Mouse (Mus musculus) erythroblast, adult 5-6 weeks (primary cell): ENCODE data around the gene Phxr2. TPM values are rescaled to one million over a fixed set of nuclear protein-coding genes. Genes with fewer than 3 reads are reported as not detected.

Source experiments
- ATAC-seq: replicated peaks from 2 replicates; pipeline ENCODE4 v1.8.0; 2016; ENCODE audit warnings: moderate number of reproducible peaks, mild to moderate bottlenecking, moderate TSS enrichment, inconsistent platforms; ENCODE audit not compliant: poor library complexity, low FRiP score, severe bottlenecking
- total RNA-seq, 2 experiments: library from RNA; stranded (forward) in 1 of 2; stranded (reverse) in 1 of 2; fragments of 150-400 nt in 1 of 2; fragments of 200-764, 138-1000 nt in 1 of 2; gene quantifications; 2 replicates each; pipeline versions ENCODE4 v1.2.3 to v1.2.4; 2015 to 2017; ENCODE audit warnings: low replicate concordance in 2 of 2

The Phxr2 gene
- total RNA-seq, 2 experiments from 2014 or later = not detected

DNA sequence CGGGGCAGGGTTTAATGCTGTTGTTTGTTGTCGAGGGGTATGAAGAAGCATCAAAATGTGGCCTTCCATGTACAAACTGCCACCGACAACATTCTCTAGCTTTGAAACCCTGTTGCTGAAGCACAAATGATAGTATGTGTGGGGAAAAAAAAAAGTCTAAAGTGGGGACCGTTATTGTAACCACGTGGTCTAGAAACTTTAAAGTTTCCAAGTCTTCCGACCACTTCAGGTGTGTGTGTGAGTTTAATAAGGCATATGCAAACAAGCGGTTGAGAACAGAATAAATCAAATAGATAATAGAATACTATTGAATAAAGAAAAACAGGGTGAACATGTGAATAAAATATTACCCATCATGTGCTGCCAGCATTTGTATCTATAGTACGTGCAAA, 19.8 kb downstream of the Phxr2 start:
- no peak for ATAC-seq

DNA sequence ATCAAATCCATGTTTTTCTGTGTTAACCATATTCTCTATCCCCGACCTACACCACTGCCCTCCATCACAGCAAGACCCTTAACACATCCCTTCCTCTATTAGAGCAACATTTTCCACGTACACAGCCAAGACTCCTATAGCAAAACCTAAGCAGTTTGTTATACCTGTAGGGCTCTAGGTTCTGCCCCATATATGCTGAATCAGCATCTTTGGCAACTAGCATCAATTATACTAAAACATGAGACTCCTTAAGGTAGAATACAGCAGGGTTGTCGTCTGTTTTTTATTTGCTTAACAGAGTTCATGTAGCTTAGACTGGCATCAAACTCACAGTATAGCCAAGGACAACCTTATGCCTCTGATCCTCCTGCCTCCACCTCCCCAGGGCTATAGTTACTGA, 20.6 kb downstream of the Phxr2 start:
- no peak for ATAC-seq

DNA sequence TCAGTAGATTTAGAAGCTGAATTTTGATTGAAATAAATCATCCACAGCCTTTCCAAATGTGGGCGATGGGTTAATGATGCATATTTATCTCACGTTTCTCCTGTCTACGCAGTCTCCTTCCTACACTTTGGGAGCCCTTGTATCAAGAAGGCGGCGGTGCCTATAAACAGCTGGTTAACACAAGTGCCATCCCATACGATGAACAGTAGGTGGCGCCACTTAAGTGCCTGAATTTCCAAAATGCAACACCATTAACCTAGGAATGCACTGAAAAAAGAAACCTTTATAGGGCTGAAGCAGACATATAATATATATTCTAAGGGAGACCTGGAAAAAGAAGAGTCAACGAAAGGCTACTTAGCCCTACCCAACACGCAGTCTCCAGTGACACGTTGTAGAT, 28.8 kb downstream of the Phxr2 start:
- peak; percentile 75 for ATAC-seq

DNA sequence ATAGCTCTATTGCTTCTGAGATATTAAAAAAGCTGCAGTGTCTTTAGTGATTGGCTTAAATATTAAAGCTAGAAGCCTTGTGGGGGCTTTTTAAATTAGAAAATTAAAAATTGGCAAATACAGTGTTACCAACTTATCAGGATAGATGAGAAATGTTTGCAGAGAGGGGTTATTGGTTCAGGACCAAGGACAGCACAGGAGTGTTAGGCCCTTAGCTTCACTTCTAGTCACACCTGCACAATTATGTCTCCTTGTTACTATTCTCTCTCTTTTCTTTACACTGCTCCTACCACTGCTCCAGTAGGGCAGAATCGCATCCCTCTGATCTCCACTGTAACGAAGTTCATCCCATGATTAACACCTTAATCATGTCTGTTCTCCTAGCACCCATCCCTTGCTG, 31.0 kb downstream of the Phxr2 start:
- ATAC-seq = no peak

DNA sequence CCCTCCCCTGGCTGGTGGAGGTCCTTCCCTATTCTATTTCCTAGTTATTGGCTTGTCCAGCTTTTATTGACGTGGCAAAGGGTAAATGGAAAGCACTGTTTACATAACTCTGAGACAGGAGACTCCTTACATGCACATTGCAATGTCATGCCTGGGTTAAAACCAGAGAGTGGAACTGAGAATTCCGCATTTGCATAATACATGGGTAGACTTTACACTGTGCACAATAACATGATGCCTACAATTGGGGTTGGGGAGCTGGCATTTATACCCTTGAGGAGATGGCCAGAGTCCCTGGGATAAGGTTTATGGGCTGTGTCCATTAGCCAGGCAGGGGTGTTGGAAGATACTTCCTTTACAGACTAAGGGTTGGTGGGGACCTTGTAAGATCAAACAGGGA, 32.8 kb downstream of the Phxr2 start:
- ATAC-seq = no peak

DNA sequence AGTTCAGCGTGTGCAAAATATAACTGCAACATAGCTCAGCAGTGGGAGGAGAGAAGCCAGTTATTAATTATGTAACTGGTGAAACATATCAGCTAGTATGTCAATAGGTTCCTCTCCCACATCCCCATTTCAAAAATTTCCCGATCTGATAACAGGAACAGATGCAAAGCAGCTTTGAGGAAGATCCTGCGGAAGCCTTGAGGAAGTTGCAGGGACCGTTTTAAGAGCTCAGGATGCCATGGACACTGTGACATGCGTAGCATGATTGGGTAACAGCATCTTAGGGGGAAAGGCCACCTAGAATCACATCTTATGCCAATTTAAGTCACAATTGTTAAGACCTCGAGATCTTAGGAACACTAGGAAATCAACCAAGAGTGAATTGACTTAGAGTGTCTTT, 36.2 kb downstream of the Phxr2 start:
- no peak for ATAC-seq

DNA sequence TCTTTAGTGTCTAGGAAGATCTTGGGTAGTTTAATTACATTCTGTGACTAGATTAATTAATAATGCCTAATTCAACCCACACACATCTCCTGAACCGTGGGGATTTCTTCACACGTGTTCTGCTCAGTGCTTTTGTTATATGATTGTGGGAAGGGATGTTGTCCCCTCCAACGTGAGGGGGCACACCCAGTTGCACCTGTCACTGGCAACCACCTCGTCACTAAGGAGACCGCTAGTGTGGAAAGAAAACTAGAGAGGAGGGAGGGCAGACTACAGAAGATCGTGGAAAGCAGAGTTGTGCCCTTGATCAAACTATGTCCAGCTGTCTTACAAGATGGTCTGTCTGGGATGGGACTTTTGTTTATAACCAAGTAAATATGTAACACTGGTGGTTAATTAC, 40.1 kb downstream of the Phxr2 start:
- ATAC-seq = no peak

DNA sequence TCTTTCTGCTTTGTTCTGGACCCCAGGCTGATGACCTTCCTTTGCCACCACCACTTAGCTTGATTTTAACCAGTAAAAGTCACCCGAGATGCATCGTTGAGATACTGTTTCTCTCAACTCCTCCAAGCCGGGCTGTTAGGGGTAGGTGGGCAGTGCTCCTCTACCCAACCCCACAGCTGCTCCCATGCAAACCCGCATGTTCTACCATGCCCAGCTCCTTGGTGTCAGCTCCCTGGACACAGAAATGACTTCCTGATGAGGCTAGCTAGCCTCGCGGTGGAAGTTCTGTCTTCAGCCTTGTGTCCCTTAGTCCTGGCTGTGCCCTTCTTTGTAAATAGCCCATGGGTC, 40.9 kb downstream of the Phxr2 start:
- no peak for ATAC-seq

DNA sequence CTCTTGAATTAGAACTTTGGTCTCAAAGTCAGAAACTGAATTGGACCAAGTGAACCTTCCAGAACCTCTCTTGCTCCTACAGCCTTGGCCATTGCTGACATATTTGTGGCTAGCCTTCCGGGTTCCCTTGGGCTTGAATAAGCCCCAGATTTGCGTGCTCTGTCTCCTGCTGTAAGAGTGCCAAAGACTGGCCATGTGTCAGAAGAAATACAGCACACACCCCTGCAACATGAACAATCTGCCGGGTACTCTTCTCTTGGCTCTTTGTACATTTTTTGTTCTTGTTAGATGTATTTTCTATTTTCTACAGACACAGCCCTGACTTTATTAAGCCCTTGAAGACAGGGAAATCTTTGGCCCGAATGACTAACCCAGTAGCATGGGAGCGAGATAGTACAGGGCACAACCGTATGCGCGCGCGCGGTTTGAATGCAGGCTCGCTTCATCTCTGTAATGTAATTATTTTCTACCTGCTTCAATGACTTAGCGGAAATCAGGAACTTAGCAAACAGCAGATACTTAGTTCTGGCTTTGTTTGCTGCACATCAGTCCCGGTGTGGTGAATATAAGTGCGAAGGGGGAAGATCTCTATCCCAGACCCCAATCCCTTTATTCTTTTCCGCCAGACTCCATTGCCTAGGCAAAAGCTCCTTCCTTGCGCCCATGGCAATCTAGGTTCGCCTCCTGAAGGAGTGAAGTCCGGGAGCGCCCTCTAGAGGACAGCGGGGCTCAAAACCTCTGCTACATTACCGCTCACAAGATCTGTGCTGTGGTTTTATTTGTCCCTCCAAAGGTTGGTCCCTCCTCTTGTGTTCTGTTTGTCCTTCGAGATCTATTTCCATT, 41.5 kb downstream of the Phxr2 start:
- ATAC-seq = peak; percentile 72

DNA sequence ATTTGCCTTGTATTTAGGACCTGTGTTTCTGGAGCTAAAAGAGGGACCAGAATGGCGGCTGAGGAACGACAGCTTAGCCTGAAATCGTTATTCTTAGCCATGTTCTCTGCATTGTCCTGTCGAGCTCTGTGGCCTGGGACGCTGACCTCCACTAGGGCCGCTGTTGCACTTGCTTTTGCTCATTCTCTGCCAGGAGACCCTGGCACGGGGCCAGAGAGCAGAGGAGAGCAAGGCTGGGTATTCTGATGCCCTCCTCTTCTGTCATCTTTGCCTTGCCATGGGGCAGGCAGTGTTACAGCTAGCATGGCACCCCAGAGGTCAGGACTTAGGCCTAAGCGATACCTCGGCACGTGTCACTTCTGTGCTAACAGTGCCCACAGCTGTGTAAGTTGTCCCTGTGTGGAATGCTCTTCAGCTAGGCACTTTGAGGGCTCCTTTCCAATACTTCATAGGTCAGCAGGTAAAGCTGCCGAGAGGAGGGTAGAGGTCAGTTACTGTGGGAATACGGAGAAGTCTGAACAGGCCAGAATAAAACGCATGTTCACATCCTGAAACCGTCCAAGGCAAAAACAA, 42.6 kb downstream of the Phxr2 start:
- no peak for ATAC-seq

DNA sequence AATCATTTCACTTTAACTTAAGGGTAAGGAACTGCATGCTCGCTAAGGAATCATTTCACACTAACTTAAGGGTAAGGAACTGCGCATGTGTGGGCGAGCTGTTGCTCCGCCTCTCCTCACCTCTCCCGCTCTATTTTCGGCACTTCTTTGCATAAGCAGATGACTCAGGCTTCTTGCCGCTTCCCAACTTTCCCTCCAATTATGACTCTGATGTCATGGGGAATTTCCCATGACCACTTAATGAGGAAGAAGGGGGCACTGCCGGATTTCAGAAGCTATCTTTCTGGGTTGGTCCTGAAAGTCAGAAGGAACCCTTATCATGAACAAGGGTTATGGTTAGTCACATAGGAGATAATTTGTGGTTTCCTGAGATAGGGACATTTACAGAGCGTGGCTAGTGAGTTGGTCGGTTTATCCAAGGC, 44.5 kb downstream of the Phxr2 start:
- ATAC-seq = no peak

DNA sequence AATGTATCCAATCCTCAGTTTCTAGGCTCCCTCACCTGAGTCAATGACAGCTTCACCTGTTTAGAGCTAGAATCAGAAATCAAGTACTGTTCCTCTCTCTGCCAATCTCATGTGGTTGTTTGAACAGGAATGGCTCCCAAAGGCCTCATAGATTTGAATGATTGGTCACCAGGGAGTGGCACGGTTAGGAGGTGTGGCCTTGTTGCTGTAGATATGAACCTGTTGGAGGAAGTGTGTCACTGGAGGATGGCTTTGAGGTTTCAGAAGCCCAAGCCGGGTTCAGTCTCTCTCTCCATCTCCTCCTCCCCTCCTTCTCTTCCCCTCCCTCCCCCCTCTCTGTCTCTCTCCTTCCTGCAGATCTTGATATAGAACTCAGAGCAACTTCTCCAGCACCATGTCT, 47.5 kb downstream of the Phxr2 start:
- no peak for ATAC-seq

DNA sequence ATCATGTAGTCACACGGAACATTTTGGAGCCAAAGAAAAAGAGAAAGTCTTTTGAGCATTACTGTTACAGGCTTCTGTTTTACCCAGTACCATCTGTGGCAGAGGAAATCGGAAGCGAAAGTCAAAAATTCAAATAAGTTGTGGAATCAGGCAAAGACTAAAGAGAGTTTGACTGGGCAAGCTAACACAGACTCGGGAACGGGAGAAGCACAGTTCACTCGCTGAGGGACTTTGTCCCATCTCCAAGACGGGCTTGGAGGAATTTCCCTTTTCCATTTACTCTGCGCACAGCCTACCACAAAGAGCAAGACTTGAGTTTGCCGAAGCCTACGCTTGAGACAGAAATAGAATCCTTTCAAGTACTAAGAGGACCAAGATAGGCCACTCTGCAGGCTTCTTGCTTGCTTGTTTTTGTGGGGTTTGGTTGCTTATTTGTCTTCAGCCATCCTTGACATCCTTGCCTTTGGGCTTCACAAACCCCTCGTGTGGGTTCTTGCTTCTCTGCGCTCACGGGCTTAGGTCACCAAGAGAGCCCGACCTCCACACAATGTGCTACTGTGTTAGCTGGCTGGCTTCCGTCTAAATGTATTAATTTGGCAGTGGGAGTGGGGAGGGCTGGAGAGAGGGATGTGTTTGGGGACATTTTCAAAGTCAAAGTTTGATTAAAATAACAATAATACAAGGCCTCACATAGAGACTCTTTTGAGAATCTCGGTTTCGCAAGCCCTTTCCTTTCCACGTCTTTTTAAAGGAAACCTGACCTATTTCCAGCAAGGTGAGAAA, 49.8 kb downstream of the Phxr2 start:
- no peak for ATAC-seq

Other genes with a start within 250 kb of the Phxr2 start
- 11.1 and 19.4 TPM in 2 replicates for gene Atp2b1, start 211.9 kb downstream of the Phxr2 start, total RNA-seq (2015; ENCODE audit: low replicate concordance)
- 20.5 and 22.9 TPM in 2 replicates for gene Atp2b1, start 211.9 kb downstream of the Phxr2 start, total RNA-seq (2017; ENCODE audit: low replicate concordance)
- gene Poc1b, start 19.3 kb downstream of the Phxr2 start, total RNA-seq (2015; ENCODE audit: low replicate concordance) = 9.2 and 18.6 TPM in 2 replicates
- 1.3 and 3.7 TPM in 2 replicates for gene Poc1b, start 19.3 kb downstream of the Phxr2 start, total RNA-seq (2017; ENCODE audit: low replicate concordance)
- 2.5 TPM in 2 replicates for gene Galnt4, start 18.2 kb downstream of the Phxr2 start, total RNA-seq (2015; ENCODE audit: low replicate concordance)
- gene Galnt4, start 18.2 kb downstream of the Phxr2 start, total RNA-seq (2017; ENCODE audit: low replicate concordance) = 2.2 and 4.4 TPM in 2 replicates
- 9.4 and 15.6 TPM in 2 replicates for gene Dusp6, start 136.9 kb upstream of the Phxr2 start, total RNA-seq (2015; ENCODE audit: low replicate concordance)
- gene Dusp6, start 136.9 kb upstream of the Phxr2 start, total RNA-seq (2017; ENCODE audit: low replicate concordance) = 7.9 and 13.7 TPM in 2 replicates